Mouse (Mus musculus) thymus, postnatal 4 days (tissue): Measurements from ENCODE around the gene Rbm34.
A peak's percentile ranks its signal among the peaks of the same experiment; 100 is the strongest.

ENCODE experiments used
- DNase-seq: peaks from one replicate; pipeline ENCODE4 v3.0.0; 2021

The Rbm34 gene

DNA sequence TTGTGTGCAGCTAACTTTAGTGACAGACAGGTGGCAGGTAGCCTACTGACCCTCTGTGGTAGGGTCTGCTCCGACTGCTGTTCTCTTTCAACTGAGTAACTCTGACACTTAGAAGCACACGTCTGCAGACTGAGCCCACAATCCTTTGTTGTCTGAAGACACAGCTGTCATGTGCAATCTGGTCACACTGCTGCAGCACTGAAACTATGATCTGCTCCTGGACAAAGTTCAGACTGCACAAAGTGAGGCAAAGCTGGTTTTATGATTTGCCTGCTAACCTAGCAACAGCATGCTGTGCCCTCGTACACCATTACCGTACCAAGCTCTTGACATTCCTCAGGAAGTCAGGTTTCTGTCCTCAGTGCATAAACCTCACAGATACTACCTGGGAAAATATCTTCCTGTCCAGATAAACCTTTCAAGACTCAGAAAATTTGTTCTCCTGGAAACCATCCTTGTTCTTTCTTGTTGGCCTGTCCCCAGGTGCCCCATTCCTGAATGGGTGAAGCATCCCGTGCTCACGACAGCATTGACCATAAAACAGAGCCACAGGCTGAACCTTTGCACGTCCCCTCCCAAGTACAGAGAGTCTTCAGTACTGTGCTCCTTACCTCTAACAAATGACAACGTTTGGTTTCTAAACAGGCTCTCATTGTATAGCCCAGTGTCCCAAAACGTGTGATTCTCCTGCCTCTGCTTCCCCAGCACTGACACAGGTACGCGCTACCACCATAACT lies 18.8 kb downstream of the Rbm34 start:
- no peak for DNase-seq

DNA sequence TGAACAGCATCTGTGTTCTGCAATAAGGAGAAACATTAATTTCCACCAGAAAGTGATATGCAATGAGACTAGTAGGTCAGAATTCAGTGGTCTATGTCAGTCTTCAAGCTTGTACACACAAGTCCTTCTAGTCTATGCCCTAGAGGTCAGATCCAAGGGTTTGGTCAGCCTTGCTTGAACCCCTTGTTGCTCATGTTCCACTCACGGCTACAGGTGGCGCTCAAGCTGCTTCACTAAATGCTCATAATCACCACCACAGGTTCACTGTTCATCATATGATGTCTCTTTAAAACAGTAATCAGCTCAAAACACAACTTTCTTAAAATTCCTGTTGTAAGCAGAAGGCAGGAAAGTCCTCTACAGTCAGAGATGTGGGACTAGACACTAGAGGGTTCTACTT lies 21.3 kb downstream of the Rbm34 start:
- DNase-seq: no peak

GRCm38 (mm10) chr8:126946444-126946843 lies 24.4 kb downstream of the Rbm34 start:
- DNase-seq: no peak

DNA sequence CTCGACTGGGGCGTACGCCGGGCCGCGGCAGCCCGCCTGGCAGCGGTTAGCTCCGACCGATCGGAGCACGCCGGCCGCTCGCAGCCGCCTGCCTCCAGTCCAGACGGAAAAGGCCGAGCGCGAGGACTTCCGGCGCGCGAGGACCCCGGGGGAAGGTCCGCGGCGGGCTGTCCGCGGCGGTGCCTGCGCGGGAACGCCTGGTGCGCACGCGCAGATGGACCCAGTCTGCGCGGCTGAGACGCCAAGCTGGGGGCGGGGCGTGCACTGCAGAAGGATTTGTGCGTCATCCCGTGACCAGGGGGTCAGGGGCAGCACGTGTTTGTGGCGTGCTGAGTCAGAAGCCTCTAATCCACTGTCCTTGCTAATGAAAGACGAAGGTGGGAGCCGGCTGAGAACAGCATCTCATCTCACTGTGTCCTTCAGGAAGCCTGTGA lies 25.1 kb downstream of the Rbm34 start, which contains the start of gene Tomm20:
Gene Tomm20, minus strand, starts transcription at position 115 of the 434 bp plus-strand sequence.
- peak; percentile 97 for DNase-seq

DNA sequence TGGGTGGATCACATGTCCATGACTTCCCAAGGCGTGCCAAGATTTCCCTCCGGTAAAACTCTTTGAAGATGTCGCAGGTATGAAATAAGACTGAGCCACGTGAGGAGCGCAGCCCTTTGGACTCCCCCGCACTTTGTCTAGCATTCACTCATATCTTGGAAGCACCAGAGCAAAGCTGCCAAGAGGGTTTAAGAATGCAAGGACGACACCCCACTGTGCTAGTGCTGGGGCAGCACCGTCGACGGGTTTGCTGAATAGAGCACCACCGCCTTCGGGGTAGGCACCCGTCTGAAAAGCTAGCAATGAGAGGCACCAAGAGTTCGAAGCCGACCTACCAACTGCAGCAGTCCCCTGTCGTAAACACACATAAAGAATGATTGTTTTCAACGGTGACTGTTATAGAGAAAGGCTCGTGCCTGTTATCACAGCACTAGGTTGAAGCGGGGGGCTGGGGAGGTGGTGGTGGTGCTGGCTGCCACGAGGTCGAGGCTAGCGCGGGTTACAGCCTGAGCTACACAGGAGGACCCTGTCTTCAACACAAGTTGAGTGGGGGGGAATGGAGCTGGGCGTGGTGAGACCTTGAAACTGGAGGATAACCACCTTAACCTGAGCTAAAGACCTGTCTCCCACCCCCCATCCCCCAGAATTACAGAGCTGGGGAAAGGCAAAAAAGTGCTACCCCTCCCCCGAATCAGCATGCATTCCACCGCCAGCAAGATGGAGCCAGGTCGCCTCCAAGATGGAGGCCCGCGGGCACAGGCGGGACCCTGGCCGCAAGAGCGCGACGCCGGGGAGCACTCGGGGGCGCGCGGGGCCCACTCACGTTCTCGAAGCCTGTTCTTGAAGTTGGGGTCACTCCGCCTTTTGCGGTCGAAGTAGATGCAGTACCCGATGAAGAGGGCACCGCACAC lies 25.8 kb downstream of the Rbm34 start:
- DNase-seq: peak; percentile 65

- DNase-seq: no peak
These were observed 27.3 kb downstream of the Rbm34 start for GRCm38 (mm10) chr8:126943565-126943964.

GRCm38 (mm10) chr8:126937337-126937736 lies 33.5 kb downstream of the Rbm34 start:
- DNase-seq: no peak

DNA sequence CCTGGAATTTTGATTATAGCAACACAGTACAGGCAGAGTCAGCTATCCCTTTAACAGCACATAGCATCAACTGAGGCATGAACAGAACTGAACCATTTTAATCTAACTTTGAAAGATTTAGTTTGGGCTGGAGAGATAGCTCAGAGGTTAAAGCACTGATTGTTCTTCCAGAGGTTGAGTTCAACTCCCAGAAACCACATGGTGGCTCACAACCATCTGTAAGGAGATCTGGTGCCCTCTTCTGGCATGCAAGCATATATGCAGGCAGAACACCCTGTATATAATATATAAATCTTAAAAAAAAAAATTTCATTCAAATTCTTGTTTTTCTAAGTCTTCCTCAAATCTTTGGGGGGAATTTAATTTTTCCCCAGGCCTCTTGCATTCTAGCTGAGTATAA lies 34.9 kb downstream of the Rbm34 start:
- peak; percentile 35 for DNase-seq

DNA sequence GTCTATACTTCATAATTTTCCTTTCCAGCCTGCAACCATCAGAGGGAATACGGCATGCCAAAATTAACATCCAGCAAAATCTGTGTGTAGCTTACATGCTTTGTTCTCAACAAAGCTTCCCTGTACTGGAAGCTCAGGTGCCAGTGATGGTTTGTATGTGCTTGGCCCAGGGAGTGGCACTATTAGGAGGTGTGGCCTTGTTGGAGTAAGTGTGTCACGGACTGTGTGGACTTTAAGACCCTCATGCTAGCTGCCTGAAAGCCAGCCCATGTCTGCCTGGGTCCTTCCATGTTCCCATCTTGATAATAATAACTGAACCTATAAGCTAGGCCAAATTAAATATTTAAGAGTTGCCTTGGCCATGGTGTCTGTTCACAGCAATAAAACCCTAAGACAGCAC lies 35.5 kb downstream of the Rbm34 start:
- no peak for DNase-seq

DNA sequence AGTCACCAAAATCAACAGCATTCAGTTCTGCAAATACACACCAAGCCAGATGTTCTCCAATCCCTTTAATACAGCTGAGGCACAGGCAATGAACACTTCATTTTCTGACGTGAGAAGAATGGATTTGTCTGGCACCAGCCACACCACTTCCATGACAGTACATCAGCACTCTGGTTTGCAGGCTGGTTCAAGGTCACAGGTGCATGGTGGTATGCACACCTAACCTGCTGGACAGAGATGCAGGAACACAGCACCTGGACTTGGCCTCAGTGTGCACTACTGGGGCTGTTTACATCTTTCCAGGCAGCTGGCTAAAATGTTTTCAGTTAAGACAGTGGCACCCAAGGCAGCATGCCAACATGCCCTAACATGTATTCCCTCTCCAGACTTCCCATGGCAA lies 38.2 kb downstream of the Rbm34 start:
- no peak for DNase-seq

GRCm38 (mm10) chr8:126932249-126932648 lies 38.6 kb downstream of the Rbm34 start:
- no peak for DNase-seq

DNA sequence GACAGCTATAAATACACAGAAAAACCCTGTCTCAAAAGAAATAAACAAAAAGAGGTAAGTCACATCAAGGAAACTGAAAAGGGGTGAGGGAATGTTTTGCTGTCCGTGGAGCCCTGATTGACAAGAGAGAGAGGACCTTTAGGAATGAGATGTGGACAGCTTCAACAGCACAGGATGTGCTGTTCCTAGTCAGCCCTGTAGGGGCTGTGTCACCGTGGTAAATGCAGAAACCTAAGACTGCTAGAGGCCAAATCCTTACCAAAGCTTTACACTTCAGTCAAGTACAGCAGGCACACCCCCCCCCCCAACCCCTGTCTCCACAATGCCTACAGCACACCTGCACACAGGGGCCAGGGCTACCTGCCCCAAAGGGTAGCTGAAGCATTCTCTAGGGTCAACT lies 39.2 kb downstream of the Rbm34 start:
- peak; percentile 55 for DNase-seq

DNA sequence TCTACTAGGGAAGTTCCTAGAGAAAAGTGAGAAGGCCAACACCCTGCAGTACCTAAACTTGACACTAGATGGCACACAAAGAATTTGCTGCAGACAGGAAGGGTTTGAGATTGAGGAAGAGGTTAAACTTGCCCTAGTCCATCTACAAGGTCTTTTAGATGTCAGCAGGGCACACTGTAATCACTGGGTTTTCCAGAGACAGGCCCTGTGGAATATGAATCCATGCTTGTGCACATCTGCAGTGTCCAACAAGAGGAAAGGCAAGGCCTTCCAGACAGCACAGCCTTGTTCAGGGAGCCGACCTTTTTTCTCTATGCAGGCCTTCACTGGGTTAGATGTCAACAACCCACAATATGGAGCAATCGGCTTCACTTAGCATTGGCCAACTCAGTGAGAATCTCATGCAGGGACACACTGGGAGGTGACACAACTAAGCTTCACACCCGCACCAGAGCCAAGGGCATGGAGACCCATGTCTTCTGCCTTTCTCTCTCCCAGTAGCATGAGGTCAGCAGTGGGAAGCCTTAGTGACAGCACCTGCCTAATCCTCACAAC lies 41.2 kb downstream of the Rbm34 start:
- peak; percentile 69 for DNase-seq

DNA sequence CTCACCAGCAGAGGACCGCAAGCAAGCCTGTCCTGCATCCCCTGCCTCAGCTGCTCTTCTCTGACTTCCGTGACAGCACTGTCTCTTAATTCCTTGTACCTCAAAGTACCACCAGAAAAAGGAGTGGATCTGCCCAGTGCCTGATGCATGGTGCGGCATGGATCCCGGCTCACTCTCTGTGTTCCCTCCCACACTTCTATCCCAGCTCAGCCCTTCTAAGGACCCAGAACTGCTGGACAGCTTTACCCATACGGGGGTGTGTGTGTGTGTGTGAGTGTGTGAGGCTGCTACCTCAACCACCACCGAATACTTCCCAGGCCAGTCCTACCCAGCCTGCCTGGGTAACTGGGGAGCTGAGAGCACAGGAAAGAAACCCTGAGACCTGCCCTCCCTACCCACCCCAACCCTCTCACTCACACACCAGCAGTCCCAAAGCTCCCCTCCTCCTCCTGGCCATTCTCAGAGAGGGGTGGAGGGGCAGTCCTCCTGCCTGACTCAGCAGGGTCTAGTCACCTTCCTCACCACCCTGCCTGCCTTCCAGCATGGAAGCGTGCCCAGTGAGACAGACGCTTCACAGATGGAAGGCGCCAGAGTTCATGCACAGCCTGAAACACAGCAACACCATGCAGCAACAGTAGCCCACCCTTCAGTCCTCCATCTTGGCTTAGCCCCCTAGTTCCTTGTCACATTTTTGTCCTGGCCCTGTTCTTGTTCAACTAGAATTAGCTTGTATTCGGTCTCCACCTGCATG lies 41.9 kb downstream of the Rbm34 start:
- DNase-seq: no peak

DNA sequence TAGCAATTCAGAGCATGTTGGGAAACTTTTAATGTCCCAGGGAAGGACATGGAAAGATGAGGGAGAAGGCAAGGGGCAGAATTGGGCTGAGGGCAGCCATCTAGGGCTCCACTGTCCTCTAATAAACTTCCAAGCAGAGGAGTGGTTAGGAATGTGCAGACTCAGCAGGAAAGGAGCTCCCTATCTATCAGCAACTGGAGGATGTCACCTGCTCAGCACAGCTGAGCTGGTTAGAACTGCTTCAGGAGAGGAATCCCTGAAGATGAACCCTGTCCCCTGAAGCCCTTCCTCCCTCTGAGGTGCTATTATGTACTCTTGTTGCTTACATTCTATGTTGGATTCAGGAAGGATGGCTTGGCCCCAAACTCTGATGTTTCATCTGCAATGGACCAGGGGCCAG lies 42.8 kb downstream of the Rbm34 start:
- DNase-seq: no peak

GRCm38 (mm10) chr8:126927058-126927457 lies 43.8 kb downstream of the Rbm34 start:
- DNase-seq: peak; percentile 70

- DNase-seq: no peak
These were observed 47.9 kb downstream of the Rbm34 start for GRCm38 (mm10) chr8:126922981-126923380.

DNA sequence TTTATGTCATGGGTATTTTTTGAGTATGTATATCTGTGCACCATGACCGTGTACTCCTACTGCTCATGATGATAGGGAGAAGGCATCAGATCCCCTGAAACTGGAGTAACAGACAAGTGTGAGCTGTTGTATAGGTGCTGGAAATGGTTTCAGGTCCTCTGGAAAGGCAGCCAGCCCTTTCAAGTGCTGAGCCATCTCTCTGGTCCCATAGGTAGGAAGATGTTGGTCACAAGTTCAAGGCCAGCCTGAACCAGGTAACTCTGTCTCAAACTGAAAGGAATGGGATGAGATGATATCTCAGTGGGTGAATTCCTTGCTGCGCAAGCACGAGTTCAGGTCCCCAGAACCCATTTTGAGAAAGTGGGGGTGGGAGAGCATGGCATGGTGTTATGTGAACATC lies 49.4 kb downstream of the Rbm34 start:
- no peak for DNase-seq

GRCm38 (mm10) chr8:126920845-126921244 lies 50.0 kb downstream of the Rbm34 start:
- peak; percentile 81 for DNase-seq

DNA sequence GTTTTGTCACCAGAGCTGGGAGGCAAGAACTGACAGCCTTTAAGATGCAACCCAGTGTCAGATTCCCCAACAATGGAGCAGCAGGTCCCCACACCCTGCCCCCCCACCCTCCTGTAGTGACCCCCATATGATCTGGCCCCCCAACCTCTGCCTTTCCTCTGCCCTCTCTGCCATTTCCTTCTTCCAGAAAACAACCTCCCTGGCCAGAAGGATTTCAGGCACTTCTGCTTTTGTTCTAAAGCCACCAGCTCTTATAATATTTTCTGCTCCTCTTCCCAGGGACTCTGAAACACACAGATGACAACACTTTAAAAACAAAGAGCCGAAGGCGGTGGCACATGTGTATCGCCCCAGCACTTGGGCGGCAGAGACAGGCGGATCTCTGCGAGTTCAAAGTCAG lies 50.5 kb downstream of the Rbm34 start:
- no peak for DNase-seq

DNA sequence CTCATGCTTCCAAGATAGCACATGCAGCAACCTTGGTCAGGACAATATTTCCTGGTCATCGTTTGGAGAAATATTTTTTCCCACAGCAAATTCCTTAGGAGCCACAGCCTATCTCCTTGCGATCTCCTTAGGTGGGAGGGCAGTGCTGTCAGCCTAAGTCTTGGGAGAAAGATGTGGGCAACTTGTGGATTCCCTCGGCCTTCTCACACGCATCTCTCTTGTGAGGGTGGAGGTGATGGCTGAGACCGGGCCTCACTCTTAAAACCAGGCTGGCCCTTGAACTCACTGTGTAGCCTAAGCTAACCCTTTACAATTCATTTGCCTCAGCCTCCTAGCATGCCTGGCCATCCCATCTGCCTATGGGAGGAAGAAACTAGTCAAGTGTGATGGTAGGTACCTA lies 51.2 kb downstream of the Rbm34 start:
- DNase-seq: no peak

- DNase-seq: no peak
These were observed 51.6 kb downstream of the Rbm34 start for GRCm38 (mm10) chr8:126919255-126919654.

DNA sequence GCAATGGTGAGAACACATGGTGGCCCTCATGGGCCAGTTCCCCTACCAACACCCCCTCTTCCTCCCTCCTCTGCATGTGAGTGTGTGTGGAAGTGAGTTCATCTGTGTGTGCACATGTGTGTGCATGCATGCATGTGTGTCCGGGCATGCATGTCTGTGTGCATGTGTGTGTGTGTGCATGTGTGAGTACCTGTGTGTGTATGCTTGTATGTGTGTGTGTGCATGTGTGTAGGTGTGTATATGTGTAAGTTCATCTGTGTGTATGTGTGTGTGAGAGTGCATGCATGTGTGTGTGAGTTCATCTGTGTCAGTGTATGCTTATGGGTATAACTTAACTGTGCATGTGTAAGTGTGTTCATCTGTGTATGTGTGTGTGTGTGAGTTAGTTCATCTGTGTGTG lies 52.5 kb downstream of the Rbm34 start:
- DNase-seq: no peak
